Mouse (Mus musculus): ENCODE results near the gene Hmgb1. TPM values are rescaled to one million over a fixed set of nuclear protein-coding genes. Genes with fewer than 3 reads are reported as not detected.

The Hmgb1 gene
- polyA plus RNA-seq, 1 experiment from 2014 or later, result 1,454 TPM

Other genes starting within 250 kb of the Hmgb1 start
- 2.0 TPM in 1 of 2 replicates, not detected in the other for gene Gm42791, start 189.3 kb downstream of the Hmgb1 start, polyA plus RNA-seq (2016; fragmentation: Nextera tagmentation; extraction: Ambion mirVana)
- gene Uspl1, start 139 bp downstream of the Hmgb1 start, polyA plus RNA-seq (2016; fragmentation: Nextera tagmentation; extraction: Ambion mirVana), result 71.2 and 72.3 TPM in 2 replicates
- gene Alox5ap, start 80.3 kb upstream of the Hmgb1 start, polyA plus RNA-seq (2016; fragmentation: Nextera tagmentation; extraction: Ambion mirVana), result 4.8 and 6.5 TPM in 2 replicates
- gene Medag, start 227.3 kb upstream of the Hmgb1 start, polyA plus RNA-seq (2016; fragmentation: Nextera tagmentation; extraction: Ambion mirVana), result 1.0 and 1.1 TPM in 2 replicates

Data from midbrain, embryonic 12.5 days (tissue).